Mouse (Mus musculus) lung, adult 2 months (tissue): ENCODE data around the gene Cldn9.

Experiments used
- CTCF ChIP-seq: fragments of 200-500 bp; IDR thresholded peaks from 2 replicates; pipeline ENCODE4 v1.5.1; 2011; ENCODE audit warnings: mild to moderate bottlenecking, low read length, control low read depth; ENCODE audit not compliant: insufficient read depth
- POLR2A ChIP-seq: fragments of 200-500 bp; IDR thresholded peaks from 2 replicates; pipeline ENCODE4 v1.6.1; 2011; ENCODE audit warnings: low read depth, mild to moderate bottlenecking, control low read depth, low read length, borderline replicate concordance; ENCODE audit errors: extremely low read depth

- TF ChIP-seq CTCF (no peak), POLR2A (no peak)
These were observed 4.5 kb downstream of the Cldn9 start, which contains the start of gene Cldn6 for GRCm38 (mm10) chr17:23679127-23679835.
